Mouse (Mus musculus): ENCODE data around the gene Btnl10. TPM values are rescaled to one million over a fixed set of nuclear protein-coding genes. Genes with fewer than 3 reads are reported as not detected.
A peak's percentile ranks its signal among the peaks of the same experiment; 100 is the strongest.

The Btnl10 gene
- total and polyA plus RNA-seq, 3 experiments, result not detected

DNA sequence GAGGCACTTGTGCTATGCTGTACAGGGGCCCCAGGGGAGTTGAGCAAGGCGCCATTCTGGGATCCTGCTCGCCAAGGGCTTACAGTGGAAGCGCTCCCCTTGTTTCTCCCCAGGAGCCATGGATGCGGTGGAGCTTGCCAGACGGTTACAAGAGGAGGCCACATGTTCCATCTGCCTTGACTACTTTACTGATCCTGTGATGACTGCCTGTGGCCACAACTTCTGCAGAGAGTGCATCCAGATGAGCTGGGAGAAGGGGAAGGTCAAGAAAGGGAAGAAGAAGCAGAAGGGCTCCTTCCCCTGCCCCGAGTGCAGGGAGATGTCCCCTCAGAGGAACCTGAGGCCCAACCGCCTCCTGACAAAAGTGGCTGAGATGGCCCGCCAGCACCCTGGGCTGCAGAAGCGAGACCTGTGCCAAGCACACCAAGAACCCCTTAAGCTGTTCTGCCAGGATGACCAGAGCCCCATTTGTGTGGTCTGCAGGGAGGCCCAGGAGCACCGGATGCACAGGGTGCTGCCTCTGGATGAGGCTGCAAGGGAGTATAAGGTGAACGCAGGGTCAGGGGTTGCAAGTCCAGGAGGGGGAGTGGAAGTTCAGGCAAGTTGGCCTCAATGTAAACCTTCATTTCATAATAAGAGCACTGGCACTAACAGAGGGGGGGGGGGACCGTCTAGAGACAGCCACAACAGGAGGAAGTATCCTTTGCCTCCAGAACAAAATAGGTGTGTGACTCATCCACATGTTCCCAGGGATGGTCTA is 47.5 kb downstream of the Btnl10 start:
- H3K27ac ChIP-seq (ENCODE audit: insufficient read depth, low read depth), result no peak overlapping the region
- H3K4me3 ChIP-seq (replicated peaks in 1 of 3; ENCODE audit: low read depth in 2 of 3, low read length in 2 of 3, poor library complexity in 1 of 3), result no peak overlapping the region
- no peaks in the 10 kb centered on the region for H3K27me3 ChIP-seq (replicated peaks)
- no peak for TF ChIP-seq MAFK (IDR thresholded peaks at IDR 0.05; ENCODE audit: insufficient replicate concordance, low read length)
- no peak for TF ChIP-seq MAZ (IDR thresholded peaks at IDR 0.05; ENCODE audit: low read depth, low read length)
- TF ChIP-seq POLR2AphosphoS2 (IDR thresholded peaks at IDR 0.05; ENCODE audit: low read depth, low read length), result no peak
- no peak for TF ChIP-seq NELFE (IDR thresholded peaks at IDR 0.05; ENCODE audit: low read depth, low read length)
- no peak for TF ChIP-seq ZNF384 (IDR thresholded peaks at IDR 0.05; ENCODE audit: low read depth, low read length)
- no peak for TF ChIP-seq ELF1 (IDR thresholded peaks at IDR 0.05; ENCODE audit: low read depth, low read length)
- no peak for TF ChIP-seq ETS1 (conservative IDR thresholded peaks at IDR 0.05; ENCODE audit: low read depth, low read length)
- TF ChIP-seq ZC3H11A (IDR thresholded peaks at IDR 0.05; ENCODE audit: low read depth, low read length), result no peak
- TF ChIP-seq POLR2A (IDR thresholded peaks at IDR 0.05; ENCODE audit: low read depth, low read length), result no peak
- no peak for TF ChIP-seq RCOR1 (conservative IDR thresholded peaks at IDR 0.05; ENCODE audit: low read depth, low read length)
- TF ChIP-seq TBP (conservative IDR thresholded peaks at IDR 0.05; ENCODE audit: low read depth, low read length), result no peak
- TF ChIP-seq USF2 (conservative IDR thresholded peaks at IDR 0.05; ENCODE audit: low read depth, low read length), result no peak
- H3K9me3 ChIP-seq (replicated peaks; ENCODE audit: low read length), result peaks cover 7% of the 10 kb centered on the region
- dilution Hi-C loops (cut with MboI; ENCODE audit: extremely low pct_ligation_motif_present, extremely low pct_unique_long_range_greater_than_20kb, low sequenced_read_pairs), result no loop called here
- no peaks in the 10 kb centered on the region for H3K79me2 ChIP-seq (replicated peaks; ENCODE audit: control insufficient read depth, extremely low read depth, insufficient read depth, poor library complexity, severe bottlenecking)
- no peak overlapping the region for H3K9ac ChIP-seq (ENCODE audit: insufficient read depth, low read depth)
- no peak overlapping the region for H3K4me2 ChIP-seq (ENCODE audit: insufficient read depth, low read depth, poor library complexity, severe bottlenecking)
- H3K4me1 ChIP-seq (ENCODE audit: control insufficient read depth in 1 of 2, insufficient read depth in 2 of 2), result peaks cover 0 to 25% of the 10 kb centered on the region in 2 experiments; a peak in 2 of 4 replicates
- in situ Hi-C loops (cut with MboI; ENCODE audit: low pct_ligation_motif_present, low pct_unique_long_range_greater_than_20kb, low sequenced_read_pairs), result no loop called here
- peaks cover 19 to 47% of the 10 kb centered on the region in 2 experiments for H3K36me3 ChIP-seq (replicated peaks in 1 of 2; ENCODE audit: control insufficient read depth in 1 of 2, insufficient read depth in 1 of 2, low read length in 1 of 2)
- DNase-seq (ENCODE audit: extremely low read depth), result no peak

- H3K4me3 ChIP-seq (replicated peaks in 1 of 3; ENCODE audit: low read depth in 2 of 3, low read length in 2 of 3, poor library complexity in 1 of 3), result no peak overlapping the region
- H3K9me3 ChIP-seq (replicated peaks; ENCODE audit: low read length), result no peaks in the 10 kb centered on the region
- no peak overlapping the region for H3K9ac ChIP-seq (ENCODE audit: insufficient read depth, low read depth)
- peak; percentile 53 for DNase-seq (ENCODE audit: extremely low read depth)
- H3K27me3 ChIP-seq (replicated peaks), result no peaks in the 10 kb centered on the region
- H3K36me3 ChIP-seq (replicated peaks in 1 of 2; ENCODE audit: control insufficient read depth in 1 of 2, insufficient read depth in 1 of 2, low read length in 1 of 2), result peaks cover 28 to 64% of the 10 kb centered on the region in 2 experiments
- no peak overlapping the region for H3K27ac ChIP-seq (ENCODE audit: insufficient read depth, low read depth)
- in situ Hi-C loops (cut with MboI; ENCODE audit: low pct_ligation_motif_present, low pct_unique_long_range_greater_than_20kb, low sequenced_read_pairs) (no loop called here), dilution Hi-C loops (cut with MboI; ENCODE audit: extremely low pct_ligation_motif_present, extremely low pct_unique_long_range_greater_than_20kb, low sequenced_read_pairs) (no loop called here)
- peaks cover 3% of the 10 kb centered on the region; the same call in 1 of the 2 replicates for H3K79me2 ChIP-seq (replicated peaks; ENCODE audit: control insufficient read depth, extremely low read depth, insufficient read depth, poor library complexity, severe bottlenecking)
- H3K4me2 ChIP-seq (ENCODE audit: insufficient read depth, low read depth, poor library complexity, severe bottlenecking), result no peak overlapping the region
- TF ChIP-seq RAD21 (IDR thresholded peaks at IDR 0.05; ENCODE audit: low read depth, low read length), result peak; percentile 74
- peak; percentile 38 for TF ChIP-seq SMC3 (IDR thresholded peaks at IDR 0.05; ENCODE audit: low read depth, low read length)
- peak; percentile 53 to 72; a peak in 3 of 4 replicates for TF ChIP-seq CTCF (conservative IDR thresholded peaks at IDR 0.05 in 1 of 2, IDR thresholded peaks at IDR 0.05 in 1 of 2; ENCODE audit: low read depth in 2 of 2, low read length in 2 of 2)
- TF ChIP-seq UBTF (IDR thresholded peaks at IDR 0.05; ENCODE audit: low read depth, low read length), result no peak
- TF ChIP-seq NELFE (IDR thresholded peaks at IDR 0.05; ENCODE audit: low read depth, low read length), result no peak
- TF ChIP-seq ETS1 (conservative IDR thresholded peaks at IDR 0.05; ENCODE audit: low read depth, low read length), result no peak
- TF ChIP-seq USF2 (conservative IDR thresholded peaks at IDR 0.05; ENCODE audit: low read depth, low read length), result no peak
- TF ChIP-seq ZMIZ1 (IDR thresholded peaks at IDR 0.05; ENCODE audit: low read depth, low read length), result no peak
- TF ChIP-seq CHD2 (IDR thresholded peaks at IDR 0.05; ENCODE audit: low read length), result no peak
- no peak for TF ChIP-seq IRF4 (IDR thresholded peaks at IDR 0.05; ENCODE audit: low read depth, low read length)
- no peak for TF ChIP-seq TBP (conservative IDR thresholded peaks at IDR 0.05; ENCODE audit: low read depth, low read length)
- H3K4me1 ChIP-seq (ENCODE audit: control insufficient read depth in 1 of 2, insufficient read depth in 2 of 2), result peaks cover 10 to 43% of the 10 kb centered on the region in 2 experiments
These were observed 49.6 kb downstream of the Btnl10 start for GRCm38 (mm10) chr11:58967346-58967745.
